ENCODE assay signal across 14 mouse cellular contexts in genomic region chr3:121389366-121389765, GRCm38 (mm10). TPM values are rescaled to one million over a fixed set of nuclear protein-coding genes. Genes with fewer than 3 reads are reported as not detected.
A peak's percentile ranks its signal among the peaks of the same experiment; 100 is the strongest.
DNase-seq lines count a peak whose midpoint lies in the region; ATAC-seq and TF ChIP-seq lines count a peak whose summit lies in the region.
"Had no signal": no experiment of that assay in that cellular context is flagged by ENCODE, and none has a peak within 500 bp of the region (broad histone marks: within the 10 kb centered on the region; RNA-seq: fewer than 3 reads in every experiment).

No protein-coding gene starts in this region.

- H3K4me2 ChIP-seq in intestine, embryonic 14.5 days (ENCODE audit: low read length) = no peak overlapping the region
- no peak overlapping the region for H3K4me2 ChIP-seq in intestine, embryonic 16.5 days (ENCODE audit: low read depth, low read length)
- no peak overlapping the region for H3K4me2 ChIP-seq in stomach, embryonic 14.5 days (replicated peaks; ENCODE audit: low read depth, low read length)
- H3K4me2 ChIP-seq in stomach, postnatal 0 days (replicated peaks; ENCODE audit: low read depth) = no peak overlapping the region
- H3K4me2 ChIP-seq in limb, embryonic 14.5 days (replicated peaks; ENCODE audit: low read depth, low read length, severe bottlenecking) = no peak overlapping the region
- H3K4me2 ChIP-seq in forebrain, embryonic 13.5 days = no peak overlapping the region

- H3K9ac ChIP-seq in intestine, embryonic 14.5 days (ENCODE audit: low read length) = no peak overlapping the region
- no peak overlapping the region for H3K9ac ChIP-seq in intestine, embryonic 16.5 days (ENCODE audit: low read depth, low read length)
- no peak overlapping the region for H3K9ac ChIP-seq in stomach, embryonic 14.5 days (replicated peaks; ENCODE audit: low read depth, low read length)
- no peak overlapping the region for H3K9ac ChIP-seq in stomach, postnatal 0 days (ENCODE audit: low read length)
- H3K9ac ChIP-seq in limb, embryonic 14.5 days (ENCODE audit: low read depth, low read length, severe bottlenecking) = no peak overlapping the region
- H3K9ac ChIP-seq in forebrain, embryonic 13.5 days = no peak overlapping the region
- H3K9ac ChIP-seq: lung, embryonic 15.5 days had no signal

- no peaks in the 10 kb centered on the region for H3K9me3 ChIP-seq in intestine, embryonic 14.5 days (ENCODE audit: control insufficient read depth, low read length)
- H3K9me3 ChIP-seq in intestine, embryonic 16.5 days (ENCODE audit: control insufficient read depth, low read length) = no peaks in the 10 kb centered on the region
- no peaks in the 10 kb centered on the region for H3K9me3 ChIP-seq in stomach, embryonic 14.5 days (ENCODE audit: control insufficient read depth, low read depth, low read length)
- no peaks in the 10 kb centered on the region for H3K9me3 ChIP-seq in stomach, postnatal 0 days (ENCODE audit: control insufficient read depth, low read length)
- no peaks in the 10 kb centered on the region for H3K9me3 ChIP-seq in limb, embryonic 14.5 days (ENCODE audit: control insufficient read depth, low read length)
- no peaks in the 10 kb centered on the region for H3K9me3 ChIP-seq in forebrain, embryonic 13.5 days (replicated peaks)
- H3K9me3 ChIP-seq: lung, embryonic 15.5 days had no signal

- no peak for TF ChIP-seq POLR2A in limb, embryonic 14.5 days (IDR thresholded peaks at IDR 0.05; ENCODE audit: borderline replicate concordance, extremely low read depth, insufficient read depth, insufficient read length)

- intact Hi-C loops in left cerebral cortex, adult 2 months (cut with DNase I) = no loop called here

- DNase-seq in intestine, embryonic 14.5 days (ENCODE audit: low spot score) = no peak
- no peak for DNase-seq in stomach, postnatal 0 days (ENCODE audit: low spot score)
- DNase-seq in limb, embryonic 14.5 days (ENCODE audit: low spot score) = no peak
- DNase-seq in left cerebral cortex, adult 2 months (ENCODE audit: extremely low spot score in 1 of 2, low spot score in 2 of 2) = no peak
- DNase-seq in spleen, postnatal 14 days (ENCODE audit: low spot score in 2 of 2) = no peak
- DNase-seq: cerebellum, adult 2 months; gastrocnemius, adult 2 months; layer of hippocampus, postnatal 36 days; thymus, postnatal 36 days had no signal

- no peaks in the 10 kb centered on the region for H3K36me3 ChIP-seq in intestine, embryonic 14.5 days (ENCODE audit: control insufficient read depth, insufficient read depth, low read length)
- no peaks in the 10 kb centered on the region for H3K36me3 ChIP-seq in intestine, embryonic 16.5 days (ENCODE audit: control insufficient read depth, insufficient read depth, low read length)
- H3K36me3 ChIP-seq in stomach, embryonic 14.5 days (ENCODE audit: control insufficient read depth, insufficient read depth, low read length) = no peaks in the 10 kb centered on the region
- no peaks in the 10 kb centered on the region for H3K36me3 ChIP-seq in stomach, postnatal 0 days (ENCODE audit: control insufficient read depth, insufficient read depth, low read length)
- H3K36me3 ChIP-seq in limb, embryonic 14.5 days (ENCODE audit: control insufficient read depth, insufficient read depth, low read length) = no peaks in the 10 kb centered on the region
- H3K36me3 ChIP-seq in forebrain, embryonic 13.5 days (ENCODE audit: poor library complexity, severe bottlenecking) = no peaks in the 10 kb centered on the region
- H3K36me3 ChIP-seq: lung, embryonic 15.5 days had no signal

- WGBS in intestine, embryonic 14.5 days = 45% methylated on average over 8 of the region's 8 CpGs
- WGBS in intestine, embryonic 16.5 days = 55% methylated on average over 8 of the region's 8 CpGs
- WGBS in stomach, embryonic 14.5 days = 72% methylated on average over 8 of the region's 8 CpGs
- 67% methylated on average over 8 of the region's 8 CpGs for WGBS in stomach, postnatal 0 days
- 62% methylated on average over 8 of the region's 8 CpGs for WGBS in limb, embryonic 14.5 days
- WGBS in forebrain, embryonic 13.5 days = 81% methylated on average over 8 of the region's 8 CpGs

- no peaks in the 10 kb centered on the region for H3K27me3 ChIP-seq in intestine, embryonic 14.5 days (replicated peaks; ENCODE audit: control insufficient read depth, insufficient read depth, low read length)
- H3K27me3 ChIP-seq in intestine, embryonic 16.5 days (replicated peaks; ENCODE audit: control insufficient read depth, insufficient read depth, low read length) = no peaks in the 10 kb centered on the region
- H3K27me3 ChIP-seq in stomach, embryonic 14.5 days (ENCODE audit: control insufficient read depth, insufficient read depth, low read length) = no peaks in the 10 kb centered on the region
- H3K27me3 ChIP-seq in stomach, postnatal 0 days (ENCODE audit: control insufficient read depth, insufficient read depth, low read length) = no peaks in the 10 kb centered on the region
- no peaks in the 10 kb centered on the region for H3K27me3 ChIP-seq in limb, embryonic 14.5 days (ENCODE audit: control insufficient read depth, insufficient read depth, low read length)
- H3K27me3 ChIP-seq in forebrain, embryonic 13.5 days = no peaks in the 10 kb centered on the region
- H3K27me3 ChIP-seq: lung, embryonic 15.5 days had no signal

- peaks cover 11% of the 10 kb centered on the region; the same call in 1 of the 2 replicates for H3K4me1 ChIP-seq in intestine, embryonic 14.5 days (replicated peaks; ENCODE audit: control insufficient read depth, insufficient read depth, low read length)
- H3K4me1 ChIP-seq in intestine, embryonic 16.5 days (ENCODE audit: control insufficient read depth, insufficient read depth, low read length) = peaks cover 11% of the 10 kb centered on the region
- 0 out of 2 replicates have a peak, but pooled peaks cover 5% of the 10 kb centered on the region for H3K4me1 ChIP-seq in stomach, embryonic 14.5 days (ENCODE audit: control insufficient read depth, insufficient read depth, low read length)
- no peaks in the 10 kb centered on the region for H3K4me1 ChIP-seq in stomach, postnatal 0 days (replicated peaks; ENCODE audit: control insufficient read depth, insufficient read depth)
- peaks cover 26% of the 10 kb centered on the region for H3K4me1 ChIP-seq in limb, embryonic 14.5 days (ENCODE audit: control insufficient read depth, insufficient read depth, low read length)
- H3K4me1 ChIP-seq in forebrain, embryonic 13.5 days = peaks cover 11% of the 10 kb centered on the region

- TF ChIP-seq EP300 in stomach, postnatal 0 days (optimal IDR thresholded peaks at IDR 0.05) = no peak

- H3K27ac ChIP-seq in intestine, embryonic 14.5 days (ENCODE audit: low read depth) = peak overlapping the region; percentile 29
- no peak overlapping the region for H3K27ac ChIP-seq in intestine, embryonic 16.5 days (ENCODE audit: low read length)
- peak overlapping the region; percentile 56 for H3K27ac ChIP-seq in stomach, embryonic 14.5 days (ENCODE audit: low read length)
- H3K27ac ChIP-seq in stomach, postnatal 0 days (replicated peaks) = no peak overlapping the region
- peak overlapping the region; percentile 76 for H3K27ac ChIP-seq in limb, embryonic 14.5 days (replicated peaks; ENCODE audit: low read depth, low read length)
- H3K27ac ChIP-seq in forebrain, embryonic 13.5 days = no peak overlapping the region
- H3K27ac ChIP-seq in left cerebral cortex, adult 2 months = no peak overlapping the region

- no peak for TF ChIP-seq CTCF in stomach, postnatal 0 days (IDR thresholded peaks at IDR 0.05; ENCODE audit: low read depth)
- TF ChIP-seq CTCF in left cerebral cortex, adult 2 months (IDR thresholded peaks at IDR 0.05) = no peak

- no peak for ATAC-seq in intestine, embryonic 14.5 days (replicated peaks; ENCODE audit: low FRiP score, low TSS enrichment, low read depth)
- ATAC-seq in intestine, embryonic 16.5 days = no peak
- ATAC-seq in stomach, embryonic 14.5 days (ENCODE audit: insufficient number of reproducible peaks, insufficient read depth, low FRiP score, low read depth) = no peak
- no peak for ATAC-seq in stomach, postnatal 0 days (ENCODE audit: low FRiP score, low TSS enrichment)
- ATAC-seq in limb, embryonic 14.5 days (ENCODE audit: low FRiP score, low read depth) = no peak
- ATAC-seq in forebrain, embryonic 13.5 days = no peak
- ATAC-seq: activated CD4-positive, CD25-positive, alpha-beta regulatory T cell, adult 4 months had no signal

- H3K4me3 ChIP-seq in intestine, embryonic 14.5 days (ENCODE audit: low read depth, low read length) = no peak overlapping the region
- H3K4me3 ChIP-seq in intestine, embryonic 16.5 days (ENCODE audit: low read length) = no peak overlapping the region
- no peak overlapping the region for H3K4me3 ChIP-seq in stomach, embryonic 14.5 days (ENCODE audit: low read depth, low read length)
- H3K4me3 ChIP-seq in stomach, postnatal 0 days (ENCODE audit: low read depth, low read length) = no peak overlapping the region
- no peak overlapping the region for H3K4me3 ChIP-seq in limb, embryonic 14.5 days (replicated peaks; ENCODE audit: low read length)
- H3K4me3 ChIP-seq in forebrain, embryonic 13.5 days = no peak overlapping the region
- no peak overlapping the region for H3K4me3 ChIP-seq in left cerebral cortex, adult 2 months
- H3K4me3 ChIP-seq: lung, embryonic 15.5 days had no signal

RNA-seq across cellular contexts. Expression of gene Cnn3, which starts 36.9 kb away (rescaled TPM):
- polyA plus RNA-seq in intestine, embryonic 14.5 days (2014; fragmentation: Nextera tagmentation; extraction: Ambion mirVana) = 567 and 699 TPM in 2 replicates
- polyA plus RNA-seq in intestine, embryonic 16.5 days (2015; fragmentation: Nextera tagmentation; extraction: Ambion mirVana) = 334 and 375 TPM in 2 replicates
- polyA plus RNA-seq in stomach, embryonic 14.5 days (2014; fragmentation: Nextera tagmentation; extraction: Ambion mirVana) = 679 and 695 TPM in 2 replicates
- polyA plus RNA-seq in stomach, postnatal 0 days (2015; fragmentation: Nextera tagmentation; extraction: Ambion mirVana) = 280 and 301 TPM in 2 replicates
- polyA plus RNA-seq in limb, embryonic 14.5 days (2012; rRNA removed) = 674 and 696 TPM in 2 replicates
- polyA plus RNA-seq in limb, embryonic 14.5 days (2014; fragmentation: Nextera tagmentation; extraction: Ambion mirVana) = 746 and 782 TPM in 2 replicates
- polyA plus RNA-seq in forebrain, embryonic 13.5 days (2015; fragmentation: Nextera tagmentation; extraction: Ambion mirVana) = 770 and 773 TPM in 2 replicates
- 10 to 100 TPM; 61.0 to 64.7 TPM for total RNA-seq in left cerebral cortex, adult 2 months (2021)

Comparison
In these comparisons a context has a peak if more than half of its experiments do, and no peak if none do; other contexts are left out.
1. H3K27ac ChIP-seq: peak in intestine, embryonic 14.5 days (single experiment), stomach, embryonic 14.5 days (single experiment) and limb, embryonic 14.5 days (single experiment); none in intestine, embryonic 16.5 days (single experiment), stomach, postnatal 0 days (single experiment), forebrain, embryonic 13.5 days (single experiment) and left cerebral cortex, adult 2 months (single experiment).